Mouse (Mus musculus) layer of hippocampus, postnatal 10 days (tissue): Measurements from ENCODE around the gene Wdr62. TPM values are rescaled to one million over a fixed set of nuclear protein-coding genes. Genes with fewer than 3 reads are reported as not detected.

ENCODE experiments used
- DNase-seq, 2 experiments: peaks; one replicate each; pipeline ENCODE4 v3.0.0; 2021; ENCODE audit warnings: low spot score in 2 of 2
- total RNA-seq, 2 experiments: library from RNA; stranded (reverse); gene quantifications; 2 replicates each; pipeline ENCODE4 v1.2.3; 2021

The Wdr62 gene
- total RNA-seq, 2 experiments from 2014 or later: 2.5 to 4.5 TPM

DNA sequence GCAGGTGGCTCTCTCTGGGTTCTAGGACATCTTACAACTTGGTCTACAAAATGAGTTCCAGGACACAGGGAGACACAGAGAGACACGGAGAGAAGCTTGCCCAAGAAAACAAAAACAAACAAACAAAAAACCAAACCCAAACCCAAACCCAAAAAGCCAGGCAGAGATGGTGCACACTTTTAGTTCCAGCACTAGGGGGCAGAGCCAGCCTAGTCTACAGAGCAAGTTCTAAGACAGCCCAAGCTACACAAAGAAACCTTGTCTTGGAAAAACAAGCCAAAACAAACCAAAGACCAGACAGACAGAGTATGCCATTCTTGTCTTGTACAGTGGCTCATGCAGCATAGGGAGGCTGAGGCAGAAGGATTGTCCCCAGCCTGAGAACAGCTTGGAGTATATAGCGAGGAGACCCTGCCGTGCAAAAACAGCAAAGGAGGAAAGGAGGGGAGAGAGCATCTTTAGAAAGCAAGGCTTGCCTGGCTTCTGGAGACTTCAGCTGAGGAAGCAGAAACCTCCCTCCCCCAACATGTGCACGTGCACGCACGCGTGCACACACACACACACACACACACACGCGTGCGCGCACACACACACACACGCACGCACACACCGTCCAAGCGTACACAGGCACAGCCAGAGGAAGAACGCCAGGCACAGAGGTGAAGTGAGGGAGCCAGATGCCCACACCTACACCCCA is 26.0 kb upstream of the Wdr62 start:
- DNase-seq: no peak

DNA sequence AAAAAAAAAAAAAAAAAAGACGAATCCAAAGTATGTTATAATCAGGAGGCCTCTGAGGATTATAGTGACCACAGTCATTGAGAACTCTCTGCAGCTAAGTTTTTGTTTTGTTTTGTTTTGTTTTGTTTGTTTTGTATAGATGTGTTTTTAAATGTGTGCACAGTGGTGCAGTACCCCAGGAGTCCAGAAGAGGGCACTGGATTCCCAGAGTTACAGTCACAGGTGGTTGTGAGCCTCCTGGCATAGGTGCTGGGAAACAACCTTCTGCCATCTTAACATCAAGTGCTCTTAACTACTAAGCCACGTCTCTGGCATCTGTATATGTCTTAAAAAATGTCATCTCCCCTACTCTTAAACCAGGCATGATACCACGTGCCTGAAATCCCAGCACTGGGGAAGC is 20.7 kb upstream of the Wdr62 start:
- peak in 1 of 2 experiments; percentile 41 for DNase-seq

DNA sequence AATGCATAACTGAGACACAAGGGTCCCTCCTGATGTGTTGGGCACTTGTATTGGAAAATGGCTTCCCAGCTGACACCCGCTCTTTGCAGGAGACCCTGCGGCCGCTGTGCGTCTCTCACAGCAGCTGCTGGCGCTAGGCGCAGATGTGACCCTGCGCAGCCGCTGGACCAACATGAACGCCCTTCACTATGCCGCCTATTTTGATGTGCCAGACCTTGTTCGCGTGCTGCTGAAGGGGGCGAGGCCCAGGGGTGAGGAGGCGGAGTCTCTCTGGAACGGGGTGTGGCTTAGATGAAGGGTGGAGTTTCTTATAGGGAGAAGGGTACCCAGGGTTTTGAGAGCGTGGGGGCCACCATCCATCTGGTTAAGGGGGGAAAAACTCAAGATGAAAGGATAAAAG is 17.0 kb upstream of the Wdr62 start:
- DNase-seq: no peak

DNA sequence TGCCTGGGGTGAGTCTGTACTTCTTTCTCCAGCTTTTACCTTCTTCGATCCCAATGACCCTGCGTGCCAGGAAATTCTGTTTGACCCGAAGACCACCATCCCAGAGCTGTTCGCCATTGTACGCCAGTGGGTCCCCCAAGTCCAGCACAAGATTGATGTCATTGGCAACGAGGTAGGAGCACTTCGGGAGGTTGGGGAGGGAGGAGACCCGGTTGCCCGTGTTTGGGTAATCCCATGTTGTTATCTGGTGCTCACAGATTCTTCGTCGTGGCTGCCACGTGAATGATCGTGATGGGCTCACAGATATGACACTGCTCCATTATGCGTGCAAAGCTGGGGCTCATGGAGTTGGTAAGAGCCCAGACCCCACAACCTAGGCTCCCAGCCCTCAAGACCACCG is 16.6 kb upstream of the Wdr62 start:
- no peak for DNase-seq

DNA sequence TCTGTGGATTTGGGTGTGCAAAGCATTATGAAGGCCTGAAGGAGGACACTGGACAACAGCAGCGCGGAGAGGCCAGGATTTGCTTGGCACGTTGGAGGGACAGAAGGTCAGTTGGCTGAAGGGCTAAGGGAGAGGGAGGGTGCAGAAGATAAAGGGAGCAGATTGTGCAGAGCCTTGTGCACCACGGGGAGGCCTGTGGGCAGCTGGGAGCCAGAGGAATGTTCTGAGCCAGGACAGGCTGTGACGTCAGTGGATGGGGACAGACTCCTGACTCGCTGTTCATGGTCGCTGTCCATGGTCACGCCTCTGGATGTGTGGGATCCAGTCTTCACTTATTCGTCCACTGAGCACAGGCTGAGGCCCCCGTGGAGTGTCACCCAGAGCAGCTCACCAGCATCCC is 14.9 kb upstream of the Wdr62 start:
- DNase-seq: no peak

DNA sequence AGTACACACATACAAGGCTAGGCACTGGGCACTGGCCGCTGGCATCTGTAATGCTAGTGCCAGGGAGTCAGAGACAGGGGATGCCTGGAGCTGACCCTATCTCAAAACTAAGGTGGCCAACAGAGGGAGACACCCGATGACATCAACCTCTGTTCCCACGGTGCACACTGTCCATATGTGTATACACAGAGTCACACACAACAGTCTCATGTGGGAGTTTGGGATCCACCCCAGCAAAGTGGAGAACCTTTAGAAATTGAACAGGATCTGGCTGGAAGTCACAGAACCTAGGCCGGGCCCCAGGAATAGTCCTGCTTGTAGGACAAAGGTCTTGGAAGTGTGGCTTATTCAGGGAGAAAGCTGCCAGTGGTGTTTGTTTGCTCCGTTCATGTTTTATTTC is 14.1 kb upstream of the Wdr62 start:
- DNase-seq: no peak

DNA sequence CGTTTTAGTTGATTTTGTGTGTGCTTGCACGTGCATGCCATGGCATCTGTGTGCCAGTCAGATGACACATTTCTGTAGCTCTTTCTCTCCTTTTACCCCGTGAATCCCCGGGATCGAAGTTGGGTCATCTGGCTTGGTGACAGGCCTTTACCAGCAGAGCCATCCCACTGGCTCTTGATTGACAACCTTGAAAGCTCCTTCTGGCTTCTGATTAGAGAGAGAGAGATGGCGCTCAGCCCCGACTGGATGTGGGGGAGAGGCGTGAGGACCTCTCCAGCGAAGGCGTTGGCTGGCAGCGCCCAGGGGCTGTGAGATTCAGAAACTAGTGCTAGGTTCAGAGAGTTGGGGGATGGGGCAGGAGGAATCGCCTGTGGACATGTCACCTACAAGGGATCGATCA is 13.6 kb upstream of the Wdr62 start:
- DNase-seq: peak; percentile 48 to 52

DNA sequence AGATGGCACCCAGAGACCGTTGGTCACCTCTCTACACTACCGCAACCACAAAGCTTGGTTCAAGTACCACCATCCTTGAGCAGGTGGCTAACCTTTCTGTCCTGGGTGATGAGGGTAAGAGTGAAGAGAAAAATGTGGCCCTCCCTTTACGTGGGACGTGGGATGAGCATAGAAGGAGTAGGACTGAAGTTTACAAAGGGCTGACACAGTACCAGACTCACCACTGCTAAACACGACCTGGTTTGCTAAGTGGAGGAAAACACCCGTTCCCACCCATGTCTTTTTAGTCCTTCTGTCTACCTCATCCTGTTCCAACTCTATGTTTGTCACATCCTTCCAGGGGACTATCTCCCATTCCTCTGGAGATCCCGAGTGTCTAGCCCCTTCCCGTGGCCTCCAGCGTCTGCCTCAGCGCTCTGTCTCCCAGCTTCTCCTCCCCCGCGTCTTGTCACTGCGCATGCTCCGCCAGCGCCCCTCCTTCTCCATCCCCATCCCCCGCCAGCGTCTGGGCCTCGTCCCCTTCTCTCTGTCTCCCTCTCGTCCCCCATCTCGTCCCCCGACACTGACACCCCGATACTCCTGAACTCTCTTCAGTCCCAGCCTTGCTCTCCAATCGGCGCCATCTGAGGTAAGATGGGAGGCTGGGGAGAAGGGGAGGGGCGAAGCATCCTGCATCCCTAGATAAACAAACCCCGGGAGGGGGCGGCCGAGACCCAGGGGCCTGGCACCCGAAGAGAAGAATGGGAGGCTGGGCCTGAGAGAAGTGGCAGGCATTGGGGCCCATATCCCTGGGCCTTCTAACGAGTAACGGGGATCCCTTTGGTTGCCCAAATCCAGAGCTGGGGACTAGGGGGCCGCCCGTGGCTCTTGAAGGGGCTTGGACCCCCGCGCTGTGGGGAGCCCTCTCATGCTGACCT is 11.3 kb upstream of the Wdr62 start, which contains the start of gene Clip3:
Gene Clip3, plus strand, starts transcription at position 514 of the 917 bp plus-strand sequence.
- DNase-seq: peak; percentile 93 to 94

DNA sequence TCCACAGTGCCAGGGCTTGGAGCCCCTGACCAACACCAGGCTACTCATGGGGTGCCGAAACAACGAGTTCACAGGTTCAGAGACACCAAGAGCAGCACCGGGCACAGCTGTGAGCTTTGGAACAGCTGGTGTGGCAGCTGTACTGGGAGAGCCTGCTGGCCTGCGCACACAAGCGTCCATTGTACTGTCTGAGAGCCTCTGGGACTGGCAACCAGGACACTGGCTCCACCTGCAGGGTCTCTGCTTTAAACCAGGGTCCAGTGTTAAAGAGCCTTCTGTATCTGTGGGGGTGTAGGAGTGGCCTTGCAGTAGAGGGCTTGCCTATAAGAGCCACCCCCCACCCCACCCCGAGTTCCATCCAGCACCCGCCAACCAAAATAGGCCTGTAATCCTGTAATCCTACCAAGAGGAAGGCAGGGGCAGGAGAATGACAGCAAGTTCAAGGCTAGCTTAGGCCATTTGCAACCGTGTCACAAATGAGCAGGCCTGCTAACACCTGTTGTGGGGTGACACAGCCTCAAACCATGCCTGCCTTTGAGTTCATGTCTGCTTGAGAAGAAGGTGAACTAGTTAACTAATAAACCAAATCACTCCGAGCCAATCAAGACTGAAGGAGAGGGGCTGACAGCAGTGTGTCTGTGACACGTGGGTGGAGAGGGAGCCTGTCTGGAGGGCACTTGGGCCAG is 9.6 kb upstream of the Wdr62 start:
- DNase-seq: peak; percentile 42 to 52

DNA sequence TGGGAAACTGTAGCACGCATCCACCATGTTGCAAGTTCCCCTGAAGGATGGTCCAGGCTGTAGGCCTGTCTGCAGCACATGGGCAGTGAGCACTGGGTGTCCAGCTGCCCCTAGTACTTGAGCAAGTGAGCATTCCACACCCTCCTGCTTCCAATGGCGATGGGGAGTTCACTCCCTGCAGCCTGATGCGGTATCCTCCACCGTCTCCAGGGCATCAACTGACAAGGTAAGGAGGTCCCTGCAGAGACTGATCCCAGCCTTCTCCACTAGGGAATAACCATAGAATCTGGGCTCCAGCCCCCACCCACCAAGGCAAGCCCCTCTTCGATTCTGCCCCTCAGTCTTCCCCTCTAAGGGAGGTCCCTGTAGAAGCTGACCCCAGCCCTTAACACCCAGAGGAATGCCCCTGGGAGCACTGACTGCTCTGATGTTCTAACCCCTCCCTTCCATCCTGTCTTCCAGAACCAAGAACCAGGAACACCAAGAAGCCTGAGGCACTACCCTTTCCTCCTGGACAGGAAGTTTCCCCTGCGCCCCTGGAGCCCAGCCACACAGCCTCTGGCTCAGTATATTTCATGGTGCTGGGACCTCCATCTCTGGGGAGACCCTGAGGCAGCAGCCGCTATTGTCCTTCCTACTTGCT is 9.0 kb upstream of the Wdr62 start:
- no peak for DNase-seq

DNA sequence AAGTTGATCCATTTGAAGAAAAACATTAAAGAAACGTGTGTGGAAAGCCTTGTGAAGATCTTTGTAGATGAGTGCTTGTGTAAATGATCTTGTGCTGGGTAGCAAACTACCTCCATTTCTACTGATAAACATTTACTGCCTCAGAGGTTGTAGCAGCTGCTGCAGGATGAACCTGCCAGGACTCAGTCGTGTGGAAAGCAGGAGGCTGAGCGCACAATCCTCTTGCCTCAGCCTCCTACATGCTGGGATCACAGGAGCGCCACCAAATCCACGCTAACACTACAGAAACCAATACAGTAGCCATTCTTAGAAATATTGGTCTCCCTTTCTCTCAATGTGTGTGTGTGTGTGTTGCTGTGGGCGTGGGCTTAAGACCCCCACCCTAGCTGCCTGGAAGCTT is 7.8 kb upstream of the Wdr62 start:
- DNase-seq: no peak

DNA sequence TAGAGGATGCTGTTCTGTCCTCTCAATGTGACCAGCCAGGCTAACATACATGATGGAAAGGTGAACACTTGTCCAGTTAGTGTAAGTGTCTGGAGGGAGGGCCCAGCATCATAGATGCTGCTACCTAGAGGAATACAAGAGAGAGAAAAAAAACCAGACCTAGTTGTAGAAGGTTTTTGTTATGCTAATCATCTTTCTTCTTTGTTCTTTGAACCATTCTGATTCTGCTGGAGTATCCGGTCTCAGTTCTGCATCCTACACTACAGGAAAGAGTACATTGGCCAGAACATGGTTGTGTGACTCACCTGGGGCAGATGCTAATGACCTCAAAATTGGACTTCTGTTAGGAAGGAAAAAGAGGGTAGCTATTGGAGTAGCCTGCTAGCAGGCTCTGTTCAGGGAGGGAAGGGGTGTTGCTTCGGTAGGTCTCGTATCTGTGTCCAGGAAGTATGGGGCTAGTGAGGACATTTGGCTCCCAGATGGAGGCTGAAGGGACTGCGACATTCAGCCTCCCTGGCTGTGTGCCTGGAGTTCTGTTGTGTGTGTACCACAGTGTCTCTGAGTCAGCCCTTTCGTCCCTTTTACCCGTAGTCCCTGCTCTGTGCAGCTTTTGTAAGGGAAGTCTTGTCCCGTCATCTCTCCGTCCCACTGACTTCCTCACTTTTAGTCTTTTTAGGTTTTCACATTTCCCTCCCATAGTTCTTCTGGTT is 6.6 kb upstream of the Wdr62 start:
- DNase-seq: no peak

DNA sequence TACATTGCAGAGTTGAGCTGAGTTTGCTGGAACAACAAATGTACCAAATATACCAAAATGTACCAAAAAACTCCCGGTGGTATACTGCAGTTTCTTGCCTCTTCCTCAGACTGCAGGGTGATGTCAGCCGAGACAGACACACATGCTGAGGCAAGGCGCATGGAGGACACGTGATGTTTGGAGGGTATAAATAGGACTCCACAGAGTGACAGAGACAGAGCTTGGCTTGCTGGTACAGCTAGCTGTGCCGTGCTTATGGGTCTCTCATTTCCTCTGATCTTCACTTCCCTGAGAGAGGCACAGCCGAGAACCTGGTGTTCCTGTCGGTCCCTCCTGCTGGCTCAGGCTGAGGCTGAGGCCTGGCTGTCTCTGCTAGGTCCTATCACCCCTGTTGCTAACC is 2.5 kb upstream of the Wdr62 start:
- no peak for DNase-seq

DNA sequence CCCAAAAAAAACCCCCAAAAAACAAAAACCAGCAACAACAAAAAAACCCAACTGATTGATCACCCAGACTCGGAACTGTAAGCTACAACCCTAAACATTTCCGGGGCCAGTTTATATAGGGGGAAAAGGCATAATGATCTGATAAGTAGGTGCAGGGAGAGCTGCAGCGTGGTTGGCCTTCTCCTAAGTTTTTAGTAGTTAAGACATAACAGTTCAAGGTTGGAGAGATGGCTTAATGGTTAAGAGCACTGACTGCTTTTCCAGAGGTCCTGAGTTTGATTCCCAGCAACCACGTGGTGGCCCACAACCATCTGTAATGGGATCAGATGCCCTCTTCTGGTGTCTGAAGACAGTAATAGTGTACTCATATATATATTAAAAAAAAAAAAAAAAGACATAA is 1.3 kb upstream of the Wdr62 start:
- no peak for DNase-seq

DNA sequence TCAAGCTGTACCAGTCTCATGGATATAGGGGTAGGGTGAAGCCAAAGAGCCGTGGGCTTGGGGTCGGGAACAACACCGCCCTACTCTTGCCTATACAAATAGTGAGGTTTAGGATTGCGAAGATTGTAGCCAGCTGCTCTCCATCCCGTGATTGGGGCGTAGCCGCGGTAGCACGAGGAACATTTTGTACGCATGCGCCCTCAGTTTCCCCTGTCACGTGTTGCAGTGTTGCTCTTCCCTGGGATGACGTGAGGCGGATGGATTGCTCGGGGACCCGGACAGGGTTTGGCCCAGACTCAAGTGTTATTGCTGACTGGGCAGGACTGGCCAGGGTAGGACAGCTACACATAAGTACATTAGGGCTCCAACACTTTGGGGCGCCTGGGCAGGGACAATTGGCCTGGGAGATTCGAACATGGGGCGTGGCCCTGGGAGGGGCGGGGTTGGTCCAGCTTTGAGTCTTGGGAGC is 485 bp upstream of the Wdr62 start:
- DNase-seq: peak; percentile 83 to 89

DNA sequence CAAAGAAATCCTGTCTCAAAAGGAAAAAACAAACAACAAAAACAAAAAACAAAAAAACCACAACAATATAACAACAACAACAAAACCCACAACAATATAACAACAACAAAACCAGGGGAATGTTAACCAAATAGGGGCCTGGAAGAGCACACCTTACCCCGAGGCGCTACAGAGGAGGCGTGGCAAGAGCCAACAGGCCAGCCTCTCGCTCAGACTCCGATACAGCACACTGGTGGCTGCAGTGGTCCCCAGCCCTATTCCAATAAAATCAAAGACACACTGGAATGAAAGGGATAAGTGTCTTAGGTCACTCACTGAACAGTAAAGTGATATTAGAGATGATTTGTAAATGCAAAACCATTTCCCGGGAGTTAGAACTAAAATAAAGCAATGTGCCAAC is 683 bp downstream of the Wdr62 start:
- no peak for DNase-seq

DNA sequence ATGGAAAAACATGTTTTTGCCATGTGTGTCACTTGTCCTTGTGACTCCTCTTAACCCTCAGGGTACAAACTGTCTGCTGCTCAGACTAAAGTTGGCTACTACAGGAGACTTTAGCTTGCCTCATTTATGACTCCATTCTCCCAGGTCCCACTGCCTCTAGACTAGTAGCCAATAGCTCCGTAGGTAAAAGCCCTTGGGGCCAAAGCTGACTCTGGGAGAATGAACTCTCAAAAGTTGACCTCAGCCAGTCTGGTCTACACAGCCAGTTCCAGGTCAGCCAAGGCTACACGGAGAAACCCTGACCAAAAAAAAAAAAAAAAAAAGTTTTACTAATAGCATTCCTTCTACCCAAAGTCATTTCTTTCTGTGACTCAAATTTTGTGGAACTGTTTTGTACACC is 1.3 kb downstream of the Wdr62 start:
- no peak for DNase-seq

DNA sequence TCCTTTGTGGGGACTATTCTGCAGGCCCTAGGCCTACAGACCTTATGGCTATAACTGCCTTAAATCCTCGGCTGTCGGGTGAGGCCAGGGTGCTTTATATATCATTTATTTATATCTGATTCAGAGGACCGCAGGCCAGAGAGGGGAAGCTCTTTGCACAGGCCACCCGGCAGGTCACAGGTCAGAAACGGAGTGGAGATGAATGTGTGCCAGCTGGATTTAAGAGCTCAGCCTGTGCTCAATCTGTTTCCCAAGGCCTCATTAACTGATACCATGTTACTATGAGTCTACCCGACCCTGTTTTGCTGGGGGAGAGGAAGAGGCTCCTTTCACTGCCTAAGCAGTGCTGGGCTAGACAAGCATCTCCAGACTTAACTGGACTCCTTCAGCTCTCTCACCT is 5.8 kb downstream of the Wdr62 start:
- no peak for DNase-seq

DNA sequence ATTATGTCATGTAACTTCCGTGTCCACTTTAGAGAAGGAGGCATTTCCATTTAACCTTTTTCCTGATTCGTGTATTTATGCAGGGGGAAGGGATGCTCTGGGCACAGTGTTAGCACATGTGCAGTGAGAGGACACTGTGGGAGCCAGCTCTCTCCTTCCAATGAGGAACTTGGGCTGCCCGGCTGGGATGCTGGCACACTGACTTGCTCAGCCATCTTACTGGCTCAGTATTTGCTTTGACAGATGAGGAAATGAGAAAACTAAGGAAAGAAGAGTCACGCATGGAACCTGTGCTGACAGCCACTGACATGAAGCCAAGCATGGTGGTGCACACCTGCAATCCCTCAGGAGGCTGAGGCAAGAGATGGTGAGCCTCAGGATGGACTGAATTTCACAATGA is 10.6 kb downstream of the Wdr62 start:
- no peak for DNase-seq

DNA sequence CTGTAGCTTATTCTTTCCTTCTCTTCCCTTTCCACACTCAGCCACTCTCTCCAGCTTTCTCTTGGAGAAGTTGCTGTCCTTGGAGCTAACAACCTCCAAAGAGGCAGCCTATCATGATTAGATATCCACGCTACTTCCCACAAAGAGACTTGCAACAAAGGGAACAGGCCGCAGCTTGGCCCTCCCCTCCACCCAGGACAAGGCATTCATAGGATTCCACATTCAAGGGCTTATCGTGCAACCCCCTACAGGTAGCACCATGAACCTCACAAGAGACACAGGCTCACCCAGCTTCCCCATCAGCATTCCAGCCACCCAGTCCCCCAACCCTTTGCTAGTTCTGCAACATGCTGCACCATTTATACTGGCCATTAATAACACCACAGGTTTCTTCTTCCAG is 13.4 kb downstream of the Wdr62 start:
- DNase-seq: no peak

DNA sequence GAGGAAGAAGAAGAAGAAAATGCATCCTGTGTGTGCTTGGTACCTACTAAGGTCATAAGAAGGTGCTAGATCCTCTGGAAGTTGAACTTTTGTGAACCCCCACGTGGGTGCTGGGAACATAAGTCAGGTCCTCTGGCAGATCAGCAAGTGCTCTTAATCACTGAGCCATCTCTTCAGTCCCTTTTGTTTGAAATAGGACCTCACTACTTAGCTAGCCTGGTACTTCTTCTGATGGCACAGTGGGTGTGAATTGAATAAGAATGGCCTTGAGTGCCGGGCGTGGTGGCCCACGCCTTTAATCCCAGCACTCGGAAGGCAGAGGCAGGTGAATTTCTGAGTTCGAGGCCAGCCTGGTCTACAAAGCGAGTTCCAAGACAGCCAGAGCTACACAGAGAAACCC is 14.3 kb downstream of the Wdr62 start:
- no peak for DNase-seq
